Mouse (Mus musculus): ENCODE measurements at regions not wholly inside any gene's neighbourhood (a gene's known extent, or its start where the extent isn't known, plus 50 kb on each side); places are given as distances from the start of the nearest gene placed in this dataset.

- DNase-seq (ENCODE audit: low read depth), result no peak
Measured at GRCm38 (mm10) chr1:193649400-193649799, 279.3 kb upstream of the Camk1g start.

DNA sequence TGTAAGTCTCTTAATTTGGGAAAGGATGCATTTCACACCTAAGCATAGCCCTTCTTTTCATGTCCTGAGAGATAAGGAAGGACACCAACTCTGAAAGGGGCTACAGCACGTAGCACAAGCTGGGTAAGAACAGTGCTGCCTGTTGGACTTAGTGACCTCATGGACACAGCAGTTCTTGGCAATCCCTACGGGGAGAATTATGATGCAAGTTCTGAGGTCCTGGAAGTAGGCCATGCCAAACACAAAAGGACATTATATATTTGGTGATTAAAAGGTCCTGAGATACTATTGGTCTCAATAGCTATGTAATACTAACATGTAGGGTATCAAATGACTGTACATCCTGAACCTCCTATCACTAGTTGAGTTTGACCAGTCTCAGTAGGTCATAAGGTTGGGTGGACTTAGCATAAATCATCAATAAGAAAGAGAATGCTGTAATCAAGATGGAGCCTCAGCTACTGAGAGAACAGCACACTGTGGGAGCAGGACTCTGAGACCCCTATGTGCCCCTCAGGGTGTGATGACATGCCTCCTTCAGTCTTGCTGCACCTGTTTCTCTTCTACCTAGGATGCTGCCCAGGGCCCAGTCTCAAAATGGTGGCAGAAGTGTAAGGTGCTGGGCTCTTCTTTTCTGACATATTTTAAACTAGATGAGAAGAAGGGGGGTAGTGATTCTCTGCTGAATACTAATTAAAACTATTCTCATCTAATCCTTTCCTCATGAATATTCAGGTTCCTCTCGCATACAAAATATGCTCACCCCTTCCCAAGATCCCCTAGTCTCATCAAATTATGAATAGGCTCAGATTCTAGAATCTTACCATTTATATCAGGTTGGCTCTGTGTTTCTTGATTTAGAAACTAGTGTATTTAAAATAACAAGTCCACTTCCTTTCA lies 277.5 kb upstream of the Camk1g start:
- DNase-seq (ENCODE audit: low read depth), result no peak

GRCm38 (mm10) chr1:193644506-193644905 lies 274.4 kb upstream of the Camk1g start:
- DNase-seq (ENCODE audit: low read depth), result no peak

- DNase-seq (ENCODE audit: low read depth), result no peak
Measured at GRCm38 (mm10) chr1:193636451-193636850, 266.4 kb upstream of the Camk1g start.

DNA sequence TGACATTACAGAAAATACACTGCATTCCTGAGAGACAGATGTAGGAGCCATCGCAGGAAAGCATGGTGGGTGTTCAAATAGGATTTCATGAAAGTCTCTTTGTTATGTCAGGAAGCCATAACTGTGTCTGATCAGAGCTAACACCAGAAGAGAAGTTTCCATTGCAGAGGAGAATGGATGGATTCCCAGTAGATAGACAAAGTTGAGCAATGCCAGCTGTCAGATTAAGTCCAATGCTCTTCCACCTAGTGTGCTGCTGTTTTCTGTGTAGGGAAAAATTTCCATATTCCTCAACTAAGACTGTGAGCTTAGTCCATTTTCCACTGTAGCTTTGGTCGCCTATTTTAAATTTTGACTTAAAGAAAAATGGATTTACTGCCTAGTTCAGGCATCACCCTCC lies 262.0 kb upstream of the Camk1g start:
- DNase-seq (ENCODE audit: low read depth), result no peak

DNA sequence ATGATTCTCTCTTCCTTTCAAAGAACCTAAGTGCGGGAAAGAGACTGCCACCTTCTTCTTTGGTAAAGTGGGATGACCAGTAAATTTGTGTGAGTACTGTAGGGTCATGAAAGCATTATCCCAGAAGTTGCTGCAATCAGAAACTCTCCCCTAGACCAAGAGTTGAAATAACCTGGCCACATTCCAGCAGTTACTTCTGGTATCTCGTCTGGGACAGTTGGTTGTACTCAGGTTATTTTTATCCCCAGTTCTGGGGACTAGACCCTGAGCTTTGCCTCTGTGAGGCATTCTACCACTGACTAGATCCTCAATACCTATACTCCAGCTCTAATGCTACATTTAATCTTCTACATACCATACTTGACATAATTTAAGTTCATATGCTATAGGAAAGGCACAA lies 259.8 kb upstream of the Camk1g start:
- DNase-seq (ENCODE audit: low read depth), result no peak

DNA sequence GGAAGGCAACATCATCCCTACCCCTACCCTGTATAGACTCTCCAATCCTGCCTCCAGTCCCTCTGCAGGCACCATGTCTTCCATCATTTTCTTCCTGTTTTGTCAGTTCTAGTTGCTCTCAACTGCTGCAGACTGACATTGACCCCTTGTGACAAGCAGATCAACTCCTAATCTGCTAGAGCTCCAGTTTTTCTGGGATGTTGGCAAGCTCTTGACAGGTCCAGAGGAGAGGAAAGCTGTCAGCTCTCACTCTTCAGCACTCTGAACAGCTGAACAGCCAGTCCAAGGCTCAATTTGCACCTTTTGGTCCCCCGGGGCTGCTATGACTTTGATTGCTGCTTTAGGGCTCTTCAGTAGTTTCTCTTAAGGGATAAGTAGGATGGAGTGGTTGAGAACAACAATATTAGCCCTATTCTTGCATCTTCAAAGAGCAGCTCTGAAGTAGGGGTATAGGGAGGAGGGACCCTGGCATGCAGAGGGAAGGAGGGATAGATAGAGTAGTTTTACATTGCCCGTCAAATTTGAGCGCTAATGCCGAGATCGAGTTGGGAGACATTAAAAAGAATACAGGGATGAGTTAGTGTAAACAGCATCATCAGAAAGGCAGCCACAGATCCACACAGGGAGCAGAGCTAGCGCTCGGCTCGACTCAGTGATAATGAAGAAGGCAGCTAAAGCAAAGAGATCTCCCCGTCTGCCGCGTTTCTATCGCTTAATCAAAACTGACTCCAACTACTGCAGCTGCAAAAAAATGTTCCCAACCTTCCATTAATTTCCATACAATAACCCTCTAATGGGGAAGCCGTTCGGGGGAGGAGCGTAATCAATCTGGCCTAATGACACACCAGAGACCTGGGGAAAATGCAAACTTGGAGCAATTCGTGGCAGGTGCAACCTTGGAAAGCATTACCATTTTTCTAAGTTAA lies 257.1 kb upstream of the Camk1g start:
- DNase-seq (ENCODE audit: low read depth), result no peak

DNA sequence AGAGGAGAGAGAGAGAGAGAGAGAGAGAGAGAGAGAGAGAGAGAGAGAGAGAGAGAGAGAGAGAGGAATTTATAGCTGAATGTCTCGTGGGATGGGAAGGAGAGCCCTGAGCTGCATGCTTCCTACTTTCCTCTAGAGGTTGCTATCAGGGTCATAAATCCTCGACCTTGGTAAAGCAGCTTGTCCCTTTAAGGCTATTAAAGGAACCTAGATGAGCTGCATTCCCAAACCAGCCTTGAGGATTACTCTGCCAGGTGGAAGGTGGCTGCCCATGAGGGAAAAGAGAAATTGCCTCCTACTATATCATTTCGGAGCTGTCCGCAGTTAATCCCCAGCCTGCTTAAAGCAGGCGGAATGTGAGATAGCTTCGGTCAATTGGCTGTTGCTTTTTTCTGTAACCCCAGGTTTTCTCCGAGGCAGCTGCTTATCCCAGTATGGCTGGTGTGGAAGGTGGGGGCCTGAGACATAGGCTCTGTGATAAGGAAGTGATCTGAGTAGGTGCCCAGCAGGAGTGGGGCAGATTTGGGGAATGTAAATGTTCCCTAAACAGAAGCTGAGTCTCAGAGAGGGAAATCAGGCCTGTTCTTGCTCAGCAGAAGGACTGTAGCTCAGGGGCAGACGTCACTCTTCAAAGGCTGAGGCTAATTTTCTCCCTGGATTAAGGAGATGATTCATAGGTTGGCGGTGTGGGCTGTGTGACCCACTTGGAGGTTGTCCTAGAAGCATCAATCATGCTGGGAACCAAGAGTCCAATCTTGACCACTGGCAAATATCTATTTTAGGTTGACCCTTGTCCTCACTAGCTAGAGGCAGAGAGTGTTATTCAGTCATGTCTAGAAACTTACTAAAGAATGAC lies 255.2 kb upstream of the Camk1g start:
- no peak for DNase-seq (ENCODE audit: low read depth)

- no peak for DNase-seq (ENCODE audit: low read depth)
Measured at GRCm38 (mm10) chr1:193623571-193623970, 253.5 kb upstream of the Camk1g start.

DNA sequence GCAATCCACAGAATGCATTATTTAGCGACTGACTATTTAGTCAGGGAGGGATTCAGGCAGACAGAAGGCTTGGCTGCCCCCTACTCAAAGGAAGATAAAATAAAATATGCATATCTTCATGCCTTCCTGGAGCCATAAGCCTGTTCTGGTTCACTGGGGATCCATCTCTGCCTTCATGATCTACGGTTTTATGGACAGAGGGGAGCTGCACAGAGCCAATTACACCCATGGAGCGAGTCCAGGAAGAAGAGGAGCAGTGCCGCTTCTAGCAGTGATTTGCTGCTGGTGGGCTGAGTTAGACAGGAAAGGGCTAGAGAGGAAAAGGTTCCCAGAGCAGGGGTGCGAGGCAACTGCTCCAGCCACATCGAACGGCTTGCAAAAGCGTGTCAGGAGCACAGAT lies 248.2 kb upstream of the Camk1g start:
- no peak for DNase-seq (ENCODE audit: low read depth)

DNA sequence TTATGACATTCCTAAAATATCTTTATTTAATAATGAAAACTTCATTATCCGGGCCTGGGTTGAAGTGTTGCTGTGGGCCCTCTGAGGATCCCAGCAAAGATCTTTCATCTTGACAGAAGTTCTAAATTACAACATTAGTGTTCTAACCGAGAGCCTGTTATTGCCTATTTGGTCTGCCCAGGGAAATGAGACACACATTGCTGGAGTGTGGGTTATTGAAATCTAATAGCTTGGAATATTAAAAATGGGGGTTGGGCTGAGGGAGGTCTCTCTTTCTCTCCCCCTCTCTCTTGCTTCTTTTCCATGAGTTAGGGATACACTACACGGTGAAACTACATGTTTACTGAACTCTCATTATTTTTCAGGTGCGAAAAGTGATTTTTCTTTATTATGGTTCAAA lies 240.4 kb upstream of the Camk1g start:
- no peak for DNase-seq (ENCODE audit: low read depth)

- no peak for DNase-seq (ENCODE audit: low read depth)
Measured at GRCm38 (mm10) chr1:193599895-193600294, 229.8 kb upstream of the Camk1g start.

GRCm38 (mm10) chr1:193599163-193599562 lies 229.1 kb upstream of the Camk1g start:
- no peak for DNase-seq (ENCODE audit: low read depth)

DNA sequence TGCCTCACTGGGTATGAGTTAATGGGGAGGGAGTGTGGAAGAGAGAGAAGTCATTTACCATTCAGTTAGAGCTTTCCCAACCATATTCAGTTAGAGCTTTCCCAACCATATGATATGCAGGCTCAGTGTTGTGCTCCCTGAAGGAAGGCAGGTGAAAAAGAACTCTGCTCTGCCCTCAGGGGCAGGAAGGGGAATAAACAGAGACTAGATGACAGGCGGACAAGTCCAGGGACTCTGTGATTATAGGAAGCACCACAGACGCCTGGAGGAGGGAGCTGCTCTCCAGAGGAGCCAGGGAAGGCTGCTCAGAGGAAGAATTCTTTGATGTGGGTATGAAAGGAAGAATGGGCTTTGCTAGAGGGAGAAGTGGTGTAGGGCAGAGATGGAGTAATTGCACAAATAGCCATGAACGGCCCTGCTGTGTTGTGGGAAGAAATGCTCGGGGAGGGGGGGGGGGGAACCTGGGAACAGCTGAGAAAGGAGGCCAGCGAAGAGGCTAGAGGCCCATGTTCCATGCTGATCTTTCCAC lies 220.3 kb upstream of the Camk1g start:
- DNase-seq (ENCODE audit: low read depth), result no peak

- no peak for DNase-seq (ENCODE audit: low read depth)
Measured at GRCm38 (mm10) chr1:193588477-193589464, 218.7 kb upstream of the Camk1g start.

GRCm38 (mm10) chr1:193587317-193587716 lies 217.2 kb upstream of the Camk1g start:
- DNase-seq (ENCODE audit: low read depth), result no peak

- DNase-seq (ENCODE audit: low read depth), result no peak
Measured at GRCm38 (mm10) chr1:193586896-193587295, 216.8 kb upstream of the Camk1g start.

DNA sequence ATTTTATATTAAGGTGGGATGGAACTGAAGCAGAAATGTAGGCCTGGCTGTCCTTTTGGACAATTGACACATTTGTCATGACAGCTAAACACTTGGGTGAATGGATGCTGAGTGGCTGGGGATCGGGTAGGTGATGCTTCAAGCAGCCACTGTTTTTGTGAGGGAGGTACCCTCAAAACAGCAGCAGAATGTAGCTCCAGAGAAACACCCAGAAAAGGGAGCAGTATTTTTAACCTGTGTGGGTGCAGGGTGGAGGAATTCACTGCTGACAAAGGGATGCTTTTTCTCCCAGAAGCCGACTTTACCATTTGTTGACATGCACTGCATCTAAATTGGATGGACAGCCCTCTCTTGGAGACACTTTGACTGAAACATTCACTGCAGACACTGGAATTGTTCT lies 213.7 kb upstream of the Camk1g start:
- DNase-seq (ENCODE audit: low read depth), result no peak

DNA sequence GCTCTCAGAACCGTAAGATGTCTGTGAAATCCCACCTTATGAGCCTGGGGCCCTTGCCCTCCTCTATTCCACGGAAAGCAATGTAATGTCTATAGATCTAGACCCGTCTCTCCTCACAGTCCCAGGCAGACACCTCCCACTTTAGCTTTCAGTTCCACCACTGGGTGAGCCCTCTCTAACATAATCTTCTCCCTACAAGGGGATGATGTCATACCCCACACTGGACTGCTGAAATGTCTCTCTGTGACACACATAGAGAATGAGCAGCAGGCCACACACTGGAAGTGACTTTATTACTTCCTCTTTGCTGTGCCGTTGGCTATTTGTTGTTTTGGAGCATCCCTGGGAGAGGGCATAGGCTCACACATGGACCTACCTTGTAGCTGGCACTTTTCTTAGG lies 210.3 kb upstream of the Camk1g start:
- no peak for DNase-seq (ENCODE audit: low read depth)

DNA sequence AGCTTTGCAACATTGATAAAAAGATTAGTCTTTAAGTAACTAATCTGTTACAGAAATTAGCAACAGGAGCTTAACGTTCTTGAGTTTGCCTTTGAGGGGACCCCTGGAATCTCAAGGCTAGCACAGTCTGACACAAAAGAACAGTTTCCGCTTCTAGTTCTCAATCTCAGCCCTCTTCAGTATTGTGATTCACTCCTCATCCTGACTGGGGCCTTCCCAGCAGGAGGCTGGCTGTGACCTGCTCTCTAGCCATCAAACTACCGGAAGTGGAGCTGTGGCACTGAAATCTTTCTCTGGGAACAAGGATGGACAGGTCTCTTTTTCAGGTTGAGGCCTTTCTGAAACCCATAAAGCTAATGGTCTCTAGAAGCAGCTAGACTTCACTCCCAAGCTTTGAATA lies 209.6 kb upstream of the Camk1g start:
- no peak for DNase-seq (ENCODE audit: low read depth)
